In genomic region chrX:38772478-38772877, GRCm38 (mm10) we compare ENCODE assay signal across 26 mouse cellular contexts. TPM values are rescaled to one million over a fixed set of nuclear protein-coding genes. Genes with fewer than 3 reads are reported as not detected.
DNase-seq lines count a peak whose midpoint lies in the region; ATAC-seq and TF ChIP-seq lines count a peak whose summit lies in the region.
"Had no signal": no experiment of that assay in that cellular context is flagged by ENCODE, and none has a peak within 500 bp of the region (broad histone marks: within the 10 kb centered on the region; RNA-seq: fewer than 3 reads in every experiment).

6030498E09Rik (plus strand) TSS chrX:38772671.

- no peaks in the 10 kb centered on the region for H3K36me3 ChIP-seq in lung, embryonic 14.5 days (ENCODE audit: insufficient read depth)
- H3K36me3 ChIP-seq: embryonic facial prominence, embryonic 10.5 days; forebrain, embryonic 12.5 days; limb, embryonic 13.5 days; lung, embryonic 15.5 days; midbrain, embryonic 13.5 days; neural tube, embryonic 12.5 days had no signal

- no peak for TF ChIP-seq CTCF in lung, embryonic 14.5 days (IDR thresholded peaks at IDR 0.05; ENCODE audit: low read depth)

- no peak within 1 kb of the TSS for H3K9ac ChIP-seq in lung, embryonic 14.5 days
- H3K9ac ChIP-seq: forebrain, embryonic 12.5 days; limb, embryonic 13.5 days; lung, embryonic 15.5 days; midbrain, embryonic 13.5 days; neural tube, embryonic 12.5 days had no signal

- no peak within 1 kb of the TSS for H3K4me2 ChIP-seq in lung, embryonic 14.5 days
- H3K4me2 ChIP-seq: forebrain, embryonic 12.5 days; limb, embryonic 13.5 days; lung, embryonic 15.5 days; midbrain, embryonic 13.5 days; neural tube, embryonic 12.5 days had no signal

- intact Hi-C loops in heart, postnatal 10 days (cut with DNase I), result loop anchor here (10.0 kb wide), 1 partner anchor 258 kb away; no protein-coding TSS in a partner anchor

- H3K27ac ChIP-seq in lung, embryonic 14.5 days (ENCODE audit: low read depth), result no peak within 1 kb of the TSS
- H3K27ac ChIP-seq: embryonic facial prominence, embryonic 10.5 days; forebrain, embryonic 12.5 days; limb, embryonic 13.5 days; lung, embryonic 15.5 days; midbrain, embryonic 13.5 days; neural tube, embryonic 12.5 days had no signal

- H3K4me3 ChIP-seq in lung, embryonic 14.5 days (ENCODE audit: low read depth, low read length), result no peak within 1 kb of the TSS
- H3K4me3 ChIP-seq: embryonic facial prominence, embryonic 10.5 days; forebrain, embryonic 12.5 days; limb, embryonic 13.5 days; lung, embryonic 15.5 days; midbrain, embryonic 13.5 days; neural tube, embryonic 12.5 days had no signal

- H3K4me1 ChIP-seq in lung, embryonic 14.5 days (ENCODE audit: insufficient read depth), result no peaks in the 10 kb centered on the region
- H3K4me1 ChIP-seq: embryonic facial prominence, embryonic 10.5 days; forebrain, embryonic 12.5 days; limb, embryonic 13.5 days; lung, embryonic 15.5 days; midbrain, embryonic 13.5 days; neural tube, embryonic 12.5 days had no signal

- no peaks in the 10 kb centered on the region for H3K27me3 ChIP-seq in lung, embryonic 14.5 days (ENCODE audit: insufficient read depth, low read length)
- H3K27me3 ChIP-seq: CH12.LX; forebrain, embryonic 12.5 days; limb, embryonic 13.5 days; lung, embryonic 15.5 days; midbrain, embryonic 13.5 days; neural tube, embryonic 12.5 days had no signal

- H3K9me3 ChIP-seq in lung, embryonic 14.5 days (ENCODE audit: low read depth, low read length), result no peaks in the 10 kb centered on the region
- H3K9me3 ChIP-seq: embryonic facial prominence, embryonic 10.5 days; forebrain, embryonic 12.5 days; limb, embryonic 13.5 days; lung, embryonic 15.5 days; midbrain, embryonic 13.5 days; neural tube, embryonic 12.5 days had no signal

- peak; percentile 4 for DNase-seq in embryo, embryonic 10 days (ENCODE audit: low spot score)
- DNase-seq in embryo, embryonic 11 days, result no peak
- peak; percentile 0 for DNase-seq in lung, embryonic 14.5 days
- DNase-seq in lung, adult 18-20 months, result no peak
- DNase-seq in heart, postnatal 10 days, result peak; percentile 5 to 11
- DNase-seq in ovary, adult 18-20 months (ENCODE audit: low spot score), result no peak
- DNase-seq: gastrocnemius, postnatal 10 days; lung, postnatal 4 days; thymus, postnatal 14 days had no signal

- no peak for ATAC-seq in lung, embryonic 14.5 days (ENCODE audit: insufficient read depth)
- ATAC-seq in megakaryocyte progenitor cell, adult 5-6 weeks (replicated peaks; ENCODE audit: poor library complexity), result peak; percentile 97
- ATAC-seq in frontal cortex, adult (ENCODE audit: low TSS enrichment), result no peak
- ATAC-seq: intestine, embryonic 16.5 days had no signal

- 45% methylated on average over 9 of the region's 9 CpGs for WGBS in lung, embryonic 14.5 days

RNA-seq across cellular contexts. Expression of gene 6030498E09Rik, which starts in this region (rescaled TPM):
- polyA plus RNA-seq in lung, embryonic 14.5 days (2014; fragmentation: Nextera tagmentation; extraction: Ambion mirVana), result not detected in 2 replicates
- not detected for total RNA-seq in heart, postnatal 10 days (2021)
- 0.89 TPM in 1 of 2 replicates, not detected in the other for total RNA-seq in megakaryocyte progenitor cell, adult 5-6 weeks (2015)
- 0.67 TPM in 1 of 2 replicates, not detected in the other for total RNA-seq in megakaryocyte progenitor cell, adult 5-6 weeks (2017)
- total RNA-seq: adrenal gland, postnatal 10 days; CH12.LX; gastrocnemius, postnatal 10 days; heart, postnatal 14 days; layer of hippocampus, postnatal 10 days; left cerebral cortex, postnatal 10 days had no signal
- polyA plus RNA-seq: embryonic facial prominence, embryonic 10.5 days; frontal cortex, adult 2 months; hindbrain, embryonic 16.5 days; kidney, embryonic 14.5 days; limb, embryonic 13.5 days; lung, embryonic 15.5 days; neural tube, embryonic 12.5 days had no signal

Comparison
In these comparisons a context has a peak if more than half of its experiments do, and no peak if none do; other contexts are left out.
1. Peak in DNase-seq in lung, embryonic 14.5 days; RNA of the gene not detected or under 1 TPM.
2. Peak in DNase-seq in heart, postnatal 10 days; RNA of the gene not detected or under 1 TPM.
3. Peak in ATAC-seq in megakaryocyte progenitor cell, adult 5-6 weeks; RNA of the gene not detected or under 1 TPM.